Mouse (Mus musculus): Measurements from ENCODE around the gene Arsg.

DNA sequence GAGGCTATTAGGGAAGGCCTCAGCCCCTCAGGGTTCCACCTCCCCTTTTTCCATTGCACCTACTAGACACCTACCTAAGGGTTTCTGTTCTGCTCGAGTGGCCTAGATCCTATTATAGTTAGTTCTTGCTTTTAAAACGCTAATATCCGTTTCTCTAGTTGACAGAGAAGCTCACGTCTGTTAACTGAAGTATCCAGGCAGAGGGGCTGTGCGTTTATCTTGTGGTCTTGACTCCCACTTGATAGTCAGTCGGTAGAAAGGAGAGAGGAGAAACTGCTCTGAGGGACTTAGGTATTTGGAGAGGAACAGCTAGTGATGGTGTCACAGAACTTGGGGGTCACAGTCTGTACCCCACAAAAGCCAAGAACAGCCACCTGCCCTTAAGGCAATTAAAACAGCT is 3.5 kb downstream of the Arsg start:
- TF ChIP-seq CTCF (IDR thresholded peaks at IDR 0.05; ENCODE audit: extremely low read depth, insufficient read depth, insufficient read length, insufficient replicate concordance) (no peak), POLR2A (IDR thresholded peaks at IDR 0.05; ENCODE audit: low read depth, low read length) (no peak)

All from spleen, adult 2 months (tissue).